Mouse (Mus musculus): ENCODE results near the gene Bpifa6. TPM values are rescaled to one million over a fixed set of nuclear protein-coding genes. Genes with fewer than 3 reads are reported as not detected.
"Not testable (repeated sequence)": the region's sequence is repeated elsewhere in the genome, so short reads cannot be mapped to it uniquely, and the experiment has no call there.

The Bpifa6 gene
- polyA plus RNA-seq, 2 experiments: not detected

DNA sequence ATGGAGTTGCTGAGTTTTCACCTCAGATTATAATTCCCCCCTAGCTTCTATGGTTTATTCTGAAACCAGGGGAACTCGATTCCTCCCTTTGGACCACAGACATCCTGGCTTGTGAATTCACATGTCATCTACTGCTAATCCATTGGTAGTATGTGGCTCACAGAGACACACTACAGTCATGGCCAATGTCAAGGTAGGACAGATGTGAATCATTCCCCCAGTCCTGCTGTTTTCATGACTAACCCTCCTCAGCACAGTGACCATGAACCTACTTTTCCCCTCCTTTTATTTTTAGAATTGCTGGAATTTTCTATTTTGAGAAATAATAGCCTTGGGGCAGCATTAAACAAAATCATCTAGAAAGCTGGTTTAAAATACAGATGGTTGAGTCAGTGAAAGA, 32.6 kb downstream of the Bpifa6 start:
- Histone ChIP-seq H3K9me3 (ENCODE audit: control insufficient read depth, low read length) (no peaks in the 10 kb centered on the region), H3K4me3 (ENCODE audit: insufficient read depth in 1 of 2, low read depth in 2 of 2, low read length in 2 of 2) (no peak overlapping the region), H3K4me2 (ENCODE audit: low read depth) (no peak overlapping the region), H3K9ac (replicated peaks) (no peak overlapping the region), H3K27ac (no peak overlapping the region), H3K36me3 (replicated peaks; ENCODE audit: control insufficient read depth, insufficient read depth, low read depth) (no peaks in the 10 kb centered on the region), H3K27me3 (ENCODE audit: control insufficient read depth, insufficient read depth, low read length) (no peaks in the 10 kb centered on the region), H3K4me1 (replicated peaks; ENCODE audit: control insufficient read depth in 2 of 2, insufficient read depth in 2 of 2, low read length in 1 of 2) (no peaks in the 10 kb centered on the region)
- DNase-seq (ENCODE audit: low read depth in 3 of 3, low spot score in 3 of 3) (no peak), ATAC-seq (ENCODE audit: insufficient read depth) (no peak)
- 32% methylated on average over 1 of the region's 1 CpGs for WGBS (ENCODE audit: insufficient replicate concordance)
- TF ChIP-seq CTCF (IDR thresholded peaks at IDR 0.05; ENCODE audit: low read depth): no peak
- no peak for TF ChIP-seq EP300 (IDR thresholded peaks at IDR 0.05; ENCODE audit: low read depth)

DNA sequence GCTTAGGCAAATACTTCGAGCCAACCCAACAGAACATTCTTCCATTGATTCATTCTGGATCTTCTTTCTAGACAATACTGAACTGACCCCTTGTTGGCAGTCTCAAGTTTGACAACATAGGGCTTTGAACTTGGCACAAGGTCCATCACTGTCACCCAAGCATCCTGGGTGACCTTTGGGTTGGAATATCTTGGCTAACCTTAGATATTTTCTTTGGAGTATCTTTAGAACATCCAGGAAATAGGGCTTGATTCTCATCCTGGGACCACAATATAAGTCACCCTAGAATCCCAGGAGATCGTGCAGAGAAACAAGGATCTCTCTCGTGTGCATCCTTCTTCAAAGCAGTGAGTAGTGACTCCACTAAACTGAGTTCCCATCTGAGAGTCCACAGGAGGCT, 33.2 kb downstream of the Bpifa6 start, which contains the start of gene Bpifa2:
Gene Bpifa2 (plus strand): TSS at position 301 of the 400 bp plus-strand sequence.
- Histone ChIP-seq H3K9me3 (ENCODE audit: control insufficient read depth, low read length) (no peaks in the 10 kb centered on the region), H3K36me3 (replicated peaks; ENCODE audit: control insufficient read depth, insufficient read depth, low read depth) (no peaks in the 10 kb centered on the region), H3K4me1 (replicated peaks; ENCODE audit: control insufficient read depth in 2 of 2, insufficient read depth in 2 of 2, low read length in 1 of 2) (no peaks in the 10 kb centered on the region), H3K27ac (no peak within 1 kb of the TSS), H3K9ac (replicated peaks) (no peak within 1 kb of the TSS), H3K4me2 (ENCODE audit: low read depth) (no peak within 1 kb of the TSS), H3K27me3 (ENCODE audit: control insufficient read depth, insufficient read depth, low read length) (no peaks in the 10 kb centered on the region), H3K4me3 (ENCODE audit: insufficient read depth in 1 of 2, low read depth in 2 of 2, low read length in 2 of 2) (no peak within 1 kb of the TSS)
- DNase-seq (ENCODE audit: low read depth in 3 of 3, low spot score in 3 of 3) (no peak), ATAC-seq (ENCODE audit: insufficient read depth) (no peak)
- 53% methylated on average over 3 of the region's 3 CpGs for WGBS (ENCODE audit: insufficient replicate concordance)
- TF ChIP-seq EP300 (IDR thresholded peaks at IDR 0.05; ENCODE audit: low read depth) (no peak), CTCF (IDR thresholded peaks at IDR 0.05; ENCODE audit: low read depth) (no peak)

DNA sequence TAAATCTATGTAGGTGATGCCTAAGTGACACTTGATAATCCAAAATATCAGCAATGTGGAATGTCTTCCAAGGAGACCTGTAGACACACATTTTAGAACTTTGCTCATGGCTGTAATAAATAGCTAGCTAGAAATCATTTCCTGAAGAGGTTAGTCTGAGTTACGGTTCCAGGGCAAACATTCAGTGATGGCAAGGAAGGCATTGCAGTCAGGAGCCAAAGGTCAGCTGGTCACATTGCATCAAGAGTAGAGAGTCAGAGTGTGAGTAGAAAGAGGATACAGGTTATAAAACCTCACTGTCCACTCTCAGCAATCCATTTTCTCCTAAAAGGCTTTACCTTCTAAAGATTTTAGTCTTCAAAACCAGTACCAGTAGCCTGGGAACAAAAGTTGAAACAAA, 43.2 kb downstream of the Bpifa6 start:
- no peaks in the 10 kb centered on the region for H3K27me3 ChIP-seq (ENCODE audit: control insufficient read depth, insufficient read depth, low read length)
- no peak for ATAC-seq (ENCODE audit: insufficient read depth)
- H3K4me1 ChIP-seq (replicated peaks; ENCODE audit: control insufficient read depth in 2 of 2, insufficient read depth in 2 of 2, low read length in 1 of 2): no peaks in the 10 kb centered on the region
- no peaks in the 10 kb centered on the region for H3K36me3 ChIP-seq (replicated peaks; ENCODE audit: control insufficient read depth, insufficient read depth, low read depth)
- TF ChIP-seq EP300 (IDR thresholded peaks at IDR 0.05; ENCODE audit: low read depth): no peak
- TF ChIP-seq CTCF (IDR thresholded peaks at IDR 0.05; ENCODE audit: low read depth): no peak
- H3K9me3 ChIP-seq (ENCODE audit: control insufficient read depth, low read length): no peaks in the 10 kb centered on the region
- 50% methylated on average over 1 of the region's 1 CpGs for WGBS (ENCODE audit: insufficient replicate concordance)
- no peak for DNase-seq (ENCODE audit: low read depth in 3 of 3, low spot score in 3 of 3)
- no peak overlapping the region for H3K9ac ChIP-seq (replicated peaks)
- no peak overlapping the region for H3K27ac ChIP-seq
- H3K4me3 ChIP-seq (ENCODE audit: insufficient read depth in 1 of 2, low read depth in 2 of 2, low read length in 2 of 2): no peak overlapping the region
- H3K4me2 ChIP-seq (ENCODE audit: low read depth): no peak overlapping the region

DNA sequence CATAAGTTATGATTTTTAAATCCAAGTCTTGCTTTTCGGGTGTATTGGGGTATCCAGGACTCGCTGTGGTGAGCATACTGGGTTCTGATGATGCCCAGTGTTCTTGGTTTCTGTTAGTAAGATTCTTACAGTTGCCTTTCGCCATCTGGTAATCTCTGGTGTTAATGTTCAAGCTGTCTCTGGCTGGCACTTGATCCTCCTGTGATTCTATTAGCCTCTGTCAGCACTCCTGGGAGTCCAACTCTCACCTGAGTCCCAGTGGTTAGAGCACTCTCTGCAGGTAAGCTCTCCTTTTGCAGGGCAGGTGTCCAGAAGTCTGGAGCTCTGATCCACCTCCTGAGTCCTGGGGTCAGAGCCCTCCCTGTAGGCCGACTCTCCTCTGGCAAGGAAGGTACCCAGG, 49.9 kb downstream of the Bpifa6 start:
- 51% methylated on average over 4 of the region's 4 CpGs for WGBS (ENCODE audit: insufficient replicate concordance)

DNA sequence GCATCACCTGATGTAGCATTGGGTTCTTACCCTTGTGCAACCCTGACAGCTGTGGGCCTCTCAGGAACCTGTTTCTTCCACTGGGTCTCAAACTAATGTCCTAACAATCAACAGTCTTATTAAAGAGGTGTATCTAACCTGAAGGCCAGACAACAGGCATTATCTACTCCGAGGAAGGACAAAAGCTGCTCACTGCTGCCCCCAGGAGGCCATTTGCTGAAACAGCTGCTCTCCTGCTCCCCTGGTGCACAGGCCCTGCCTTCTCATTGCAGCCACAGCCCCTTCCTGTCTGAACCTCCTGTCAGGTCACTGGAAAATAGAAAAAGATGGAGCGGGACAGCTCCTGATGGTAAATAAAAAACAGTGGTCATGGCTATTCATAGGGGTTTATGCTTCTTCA, 64.2 kb downstream of the Bpifa6 start:
- H3K9me3 ChIP-seq (ENCODE audit: control insufficient read depth, low read length): no peaks in the 10 kb centered on the region
- H3K4me2 ChIP-seq (ENCODE audit: low read depth): no peak overlapping the region
- H3K4me3 ChIP-seq (ENCODE audit: insufficient read depth in 1 of 2, low read depth in 2 of 2, low read length in 2 of 2): no peak overlapping the region
- DNase-seq (ENCODE audit: low read depth in 3 of 3, low spot score in 3 of 3) (no peak), ATAC-seq (ENCODE audit: insufficient read depth) (no peak)
- H3K9ac ChIP-seq (replicated peaks): no peak overlapping the region
- peak; percentile 65 for TF ChIP-seq CTCF (IDR thresholded peaks at IDR 0.05; ENCODE audit: low read depth)
- TF ChIP-seq EP300 (IDR thresholded peaks at IDR 0.05; ENCODE audit: low read depth): no peak
- H3K36me3 ChIP-seq (replicated peaks; ENCODE audit: control insufficient read depth, insufficient read depth, low read depth): no peaks in the 10 kb centered on the region
- no peak overlapping the region for H3K27ac ChIP-seq
- 46% methylated on average over 2 of the region's 2 CpGs for WGBS (ENCODE audit: insufficient replicate concordance)
- no peaks in the 10 kb centered on the region for H3K4me1 ChIP-seq (replicated peaks; ENCODE audit: control insufficient read depth in 2 of 2, insufficient read depth in 2 of 2, low read length in 1 of 2)
- H3K27me3 ChIP-seq (ENCODE audit: control insufficient read depth, insufficient read depth, low read length): no peaks in the 10 kb centered on the region

More for the DNA sequence above, 49.9 kb downstream of the Bpifa6 start:
- H3K27me3 ChIP-seq (ENCODE audit: control insufficient read depth, insufficient read depth, low read length); H3K9ac ChIP-seq (replicated peaks); DNase-seq (ENCODE audit: low read depth in 3 of 3, low spot score in 3 of 3); ATAC-seq (ENCODE audit: insufficient read depth); H3K4me2 ChIP-seq (ENCODE audit: low read depth); H3K4me3 ChIP-seq (ENCODE audit: insufficient read depth in 1 of 2, low read depth in 2 of 2, low read length in 2 of 2); H3K36me3 ChIP-seq (replicated peaks; ENCODE audit: control insufficient read depth, insufficient read depth, low read depth); H3K4me1 ChIP-seq (replicated peaks; ENCODE audit: control insufficient read depth in 2 of 2, insufficient read depth in 2 of 2, low read length in 1 of 2); H3K27ac ChIP-seq; H3K9me3 ChIP-seq (ENCODE audit: control insufficient read depth, low read length): not testable (repeated sequence)

Measured in liver, embryonic 14.5 days (tissue).